Comparison of ENCODE assay signal across 10 mouse cellular contexts in genomic region chrX:152860008-152860407, GRCm38 (mm10).
"Had no signal": no experiment of that assay in that cellular context is flagged by ENCODE, and none has a peak within 500 bp of the region (broad histone marks: within the 10 kb centered on the region; RNA-seq: fewer than 3 reads in every experiment).

No protein-coding gene starts in this region.

- H3K27me3 ChIP-seq: liver, embryonic 15.5 days; midbrain, embryonic 13.5 days; stomach, embryonic 15.5 days had no signal

- H3K4me1 ChIP-seq: liver, embryonic 15.5 days; midbrain, embryonic 13.5 days; stomach, embryonic 15.5 days had no signal

- H3K9ac ChIP-seq: liver, embryonic 15.5 days; midbrain, embryonic 13.5 days; stomach, embryonic 15.5 days had no signal

- DNase-seq: kidney, adult 11 months; left cerebral cortex, postnatal 4 days; lung, adult 2 months; right cerebral cortex, postnatal 14 days; thymus, adult 2 months; thymus, postnatal 25 days had no signal

- H3K4me2 ChIP-seq: liver, embryonic 11.5 days; liver, embryonic 15.5 days; midbrain, embryonic 13.5 days; stomach, embryonic 15.5 days had no signal

- H3K27ac ChIP-seq: liver, embryonic 15.5 days; midbrain, embryonic 13.5 days; stomach, embryonic 15.5 days had no signal

- ATAC-seq: midbrain, embryonic 13.5 days had no signal

- H3K36me3 ChIP-seq: liver, embryonic 15.5 days; midbrain, embryonic 13.5 days; stomach, embryonic 15.5 days had no signal

- H3K4me3 ChIP-seq: liver, embryonic 15.5 days; midbrain, embryonic 13.5 days; stomach, embryonic 15.5 days had no signal

- H3K9me3 ChIP-seq: liver, embryonic 15.5 days; stomach, embryonic 15.5 days had no signal
